Mouse (Mus musculus): ENCODE measurements at regions not wholly inside any gene's neighbourhood (a gene's known extent, or its start where the extent isn't known, plus 50 kb on each side); places are given as distances from the start of the nearest gene placed in this dataset.

- ATAC-seq (ENCODE audit: insufficient number of reproducible peaks, low FRiP score, low TSS enrichment), result no peak
Observed at GRCm38 (mm10) chr6:98178005-98178404, 164.5 kb downstream of the Gm765 start.

GRCm38 (mm10) chr6:98149043-98149813 lies 193.3 kb downstream of the Gm765 start:
- no peak for ATAC-seq (ENCODE audit: insufficient number of reproducible peaks, low FRiP score, low TSS enrichment)

- ATAC-seq (ENCODE audit: insufficient number of reproducible peaks, low FRiP score, low TSS enrichment), result no peak
Observed at GRCm38 (mm10) chr6:98147855-98148254, 194.7 kb downstream of the Gm765 start.

- ATAC-seq (ENCODE audit: insufficient number of reproducible peaks, low FRiP score, low TSS enrichment), result no peak
Observed at GRCm38 (mm10) chr6:98132931-98133330, 209.6 kb downstream of the Gm765 start.

GRCm38 (mm10) chr6:98125434-98125833 lies 217.1 kb downstream of the Gm765 start:
- no peak for ATAC-seq (ENCODE audit: insufficient number of reproducible peaks, low FRiP score, low TSS enrichment)

- ATAC-seq (ENCODE audit: insufficient number of reproducible peaks, low FRiP score, low TSS enrichment), result no peak
Observed at GRCm38 (mm10) chr6:98118355-98119150, 224.0 kb downstream of the Gm765 start.

GRCm38 (mm10) chr6:98114327-98115134 lies 228.0 kb downstream of the Gm765 start:
- ATAC-seq (ENCODE audit: insufficient number of reproducible peaks, low FRiP score, low TSS enrichment), result no peak

GRCm38 (mm10) chr6:98113708-98114107 lies 228.8 kb downstream of the Gm765 start:
- no peak for ATAC-seq (ENCODE audit: insufficient number of reproducible peaks, low FRiP score, low TSS enrichment)

GRCm38 (mm10) chr6:98112495-98113115 lies 229.9 kb downstream of the Gm765 start:
- ATAC-seq (ENCODE audit: insufficient number of reproducible peaks, low FRiP score, low TSS enrichment), result no peak

GRCm38 (mm10) chr6:98107123-98107522 lies 235.4 kb downstream of the Gm765 start:
- no peak for ATAC-seq (ENCODE audit: insufficient number of reproducible peaks, low FRiP score, low TSS enrichment)

GRCm38 (mm10) chr6:98105280-98106090 lies 237.1 kb downstream of the Gm765 start:
- ATAC-seq (ENCODE audit: insufficient number of reproducible peaks, low FRiP score, low TSS enrichment), result peak; percentile 53; the same call in 1 of the 2 replicates

GRCm38 (mm10) chr6:98104432-98104831 lies 238.1 kb downstream of the Gm765 start:
- no peak for ATAC-seq (ENCODE audit: insufficient number of reproducible peaks, low FRiP score, low TSS enrichment)

GRCm38 (mm10) chr6:98101023-98101422 lies 241.5 kb downstream of the Gm765 start:
- no peak for ATAC-seq (ENCODE audit: insufficient number of reproducible peaks, low FRiP score, low TSS enrichment)

- no peak for ATAC-seq (ENCODE audit: insufficient number of reproducible peaks, low FRiP score, low TSS enrichment)
Observed at GRCm38 (mm10) chr6:98099126-98099525, 243.4 kb downstream of the Gm765 start.

- ATAC-seq (ENCODE audit: insufficient number of reproducible peaks, low FRiP score, low TSS enrichment), result no peak
Observed at GRCm38 (mm10) chr6:98095243-98095642, 247.3 kb downstream of the Gm765 start.

- no peak for ATAC-seq (ENCODE audit: insufficient number of reproducible peaks, low FRiP score, low TSS enrichment)
Observed at GRCm38 (mm10) chr6:98089185-98089584, 253.4 kb downstream of the Gm765 start.

- no peak for ATAC-seq (ENCODE audit: insufficient number of reproducible peaks, low FRiP score, low TSS enrichment)
Observed at GRCm38 (mm10) chr6:98080076-98080475, 262.5 kb downstream of the Gm765 start.
